Mouse (Mus musculus) cerebellum, adult 9-11 months (tissue): ENCODE measurements around the gene Fam111a.

Experiments used
- DNase-seq: peaks from one replicate; pipeline ENCODE4 v3.0.0; 2022

The Fam111a gene

GRCm38 (mm10) chr19:12634963-12635362 lies 89.4 kb downstream of the Fam111a start:
- DNase-seq = no peak

- DNase-seq = no peak
These were observed 91.3 kb downstream of the Fam111a start for GRCm38 (mm10) chr19:12636863-12637262.

DNA sequence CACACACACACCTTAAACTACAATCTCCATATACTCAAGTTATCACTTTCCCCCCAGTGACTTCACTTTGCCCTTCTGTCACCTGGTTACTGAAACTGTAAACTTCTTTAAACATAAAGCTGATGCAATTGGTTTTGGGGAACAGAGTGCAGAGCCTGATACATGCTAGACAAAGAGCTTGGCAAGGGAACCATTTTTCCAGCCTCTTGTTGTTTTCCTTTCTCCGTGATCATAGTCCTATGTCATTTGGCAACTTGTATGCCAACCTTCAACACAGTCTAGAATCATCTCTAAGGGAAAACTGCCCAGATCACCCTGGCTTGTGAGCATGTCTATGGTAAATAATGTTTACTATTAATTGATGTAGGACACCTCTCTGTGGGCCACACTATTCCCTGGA lies 92.5 kb downstream of the Fam111a start:
- DNase-seq = no peak
